Mouse (Mus musculus) regulatory T cell (primary cell): ENCODE data around the gene Baiap2.

Source experiments
- in situ Hi-C: fragments of 300-600 bp; cut with MboI, MseI; formaldehyde crosslinking; loops from one replicate; pipeline ENCODE4 v1.15.1; 2025; ENCODE audit warnings: high pct_unique_total_duplicates

The Baiap2 gene

GRCm38 (mm10) chr11:119919432-119919831 lies 23.1 kb upstream of the Baiap2 start:
- in situ Hi-C loops = loop anchor here (5.0 kb wide), 1 partner anchor 68 kb away; no protein-coding TSS in a partner anchor

- in situ Hi-C loops = loop anchor here (5.0 kb wide), 1 partner anchor 67 kb away; no protein-coding TSS in a partner anchor
Observed at GRCm38 (mm10) chr11:119919897-119920296, 22.7 kb upstream of the Baiap2 start.

GRCm38 (mm10) chr11:119920668-119921067 lies 21.9 kb upstream of the Baiap2 start:
- in situ Hi-C loops = no loop called here

GRCm38 (mm10) chr11:119925176-119925575 lies 17.4 kb upstream of the Baiap2 start:
- in situ Hi-C loops = no loop called here

- in situ Hi-C loops = no loop called here
Observed at GRCm38 (mm10) chr11:119926762-119927161, 15.8 kb upstream of the Baiap2 start.

GRCm38 (mm10) chr11:119928023-119928681 lies 14.4 kb upstream of the Baiap2 start:
- in situ Hi-C loops = no loop called here

GRCm38 (mm10) chr11:119929603-119930265 lies 12.8 kb upstream of the Baiap2 start:
- in situ Hi-C loops = no loop called here

GRCm38 (mm10) chr11:119931809-119932208 lies 10.8 kb upstream of the Baiap2 start:
- in situ Hi-C loops = no loop called here

- in situ Hi-C loops = no loop called here
Observed at GRCm38 (mm10) chr11:119933142-119933541, 9.4 kb upstream of the Baiap2 start.

GRCm38 (mm10) chr11:119933819-119934583 lies 8.6 kb upstream of the Baiap2 start:
- in situ Hi-C loops = no loop called here

- in situ Hi-C loops = no loop called here
Observed at GRCm38 (mm10) chr11:119934773-119935172, 7.8 kb upstream of the Baiap2 start.

- in situ Hi-C loops = no loop called here
Observed at GRCm38 (mm10) chr11:119935457-119935856, 7.1 kb upstream of the Baiap2 start.

GRCm38 (mm10) chr11:119936456-119936855 lies 6.1 kb upstream of the Baiap2 start:
- in situ Hi-C loops = no loop called here

- in situ Hi-C loops = no loop called here
Observed at GRCm38 (mm10) chr11:119937216-119937615, 5.3 kb upstream of the Baiap2 start.

GRCm38 (mm10) chr11:119937772-119938502 lies 4.6 kb upstream of the Baiap2 start:
- in situ Hi-C loops = no loop called here

- in situ Hi-C loops = no loop called here
Observed at GRCm38 (mm10) chr11:119939073-119939710, 3.4 kb upstream of the Baiap2 start.

- in situ Hi-C loops = no loop called here
Observed at GRCm38 (mm10) chr11:119939711-119940106, 2.9 kb upstream of the Baiap2 start.

GRCm38 (mm10) chr11:119940142-119940541 lies 2.4 kb upstream of the Baiap2 start:
- in situ Hi-C loops = no loop called here

- in situ Hi-C loops = no loop called here
Observed at GRCm38 (mm10) chr11:119941794-119942193, 769 bp upstream of the Baiap2 start.

- in situ Hi-C loops = no loop called here
Observed at GRCm38 (mm10) chr11:119942201-119942726, 299 bp upstream of the Baiap2 start.

GRCm38 (mm10) chr11:119943428-119943988 lies 945 bp downstream of the Baiap2 start:
- in situ Hi-C loops = no loop called here
